Mouse (Mus musculus) bone marrow macrophage, adult 2 months (primary cell): ENCODE data around the gene Vangl1. TPM values are rescaled to one million over a fixed set of nuclear protein-coding genes. Genes with fewer than 3 reads are reported as not detected.

Experiments used
- H3K27ac ChIP-seq: 2 replicates; pipeline ENCODE4 v1.5.1; 2012; ENCODE audit warnings: low read depth, low read length; ENCODE audit not compliant: insufficient read depth
- H3K4me1 ChIP-seq: 2 replicates; pipeline ENCODE4 v1.6.1; 2012; ENCODE audit warnings: low read length; ENCODE audit not compliant: control insufficient read depth, insufficient read depth
- H3K4me3 ChIP-seq: 2 replicates; pipeline ENCODE4 v1.5.1; 2012; ENCODE audit warnings: mild to moderate bottlenecking, low read length, moderate library complexity; ENCODE audit not compliant: insufficient read depth
- CTCF ChIP-seq: IDR thresholded peaks from 2 replicates; pipeline ENCODE4 v1.5.1; 2012; ENCODE audit warnings: low read depth, mild to moderate bottlenecking, low read length, moderate library complexity
- POLR2A ChIP-seq: IDR thresholded peaks from 2 replicates; pipeline ENCODE4 v1.6.1; 2012; ENCODE audit warnings: mild to moderate bottlenecking, low read depth, low read length, borderline replicate concordance
- polyA plus RNA-seq: library from polyadenylated mRNA; stranded (reverse); fragments of >200 nt; gene quantifications from 2 replicates; pipeline ENCODE4 v1.2.4, GENCODE M21; 2012; ENCODE audit not compliant: missing spikeins, insufficient read depth, insufficient read length

Vangl1 gene
- polyA plus RNA-seq, result 0.42 TPM in 1 of 2 replicates, not detected in the other

GRCm38 (mm10) chr3:102203781-102204721 is at the start of gene Vangl1:
Vangl1 (minus strand) TSS chr3:102204693.
- no peak within 1 kb of the TSS for H3K4me3 ChIP-seq
- no peak within 1 kb of the TSS for H3K27ac ChIP-seq
- H3K4me1 ChIP-seq, result no peaks in the 10 kb centered on the region
- TF ChIP-seq CTCF, result no peak
- no peak for TF ChIP-seq POLR2A

GRCm38 (mm10) chr3:102253554-102253953 is 49.1 kb upstream of the Vangl1 start:
- Histone ChIP-seq H3K27ac (no peak overlapping the region), H3K4me1 (no peaks in the 10 kb centered on the region), H3K4me3 (no peak overlapping the region)
- TF ChIP-seq CTCF (no peak), POLR2A (no peak)

- TF ChIP-seq POLR2A (no peak), CTCF (no peak)
- Histone ChIP-seq H3K27ac (no peak overlapping the region), H3K4me1 (no peaks in the 10 kb centered on the region), H3K4me3 (no peak overlapping the region)
Measured at GRCm38 (mm10) chr3:102252927-102253326, 48.4 kb upstream of the Vangl1 start.

DNA sequence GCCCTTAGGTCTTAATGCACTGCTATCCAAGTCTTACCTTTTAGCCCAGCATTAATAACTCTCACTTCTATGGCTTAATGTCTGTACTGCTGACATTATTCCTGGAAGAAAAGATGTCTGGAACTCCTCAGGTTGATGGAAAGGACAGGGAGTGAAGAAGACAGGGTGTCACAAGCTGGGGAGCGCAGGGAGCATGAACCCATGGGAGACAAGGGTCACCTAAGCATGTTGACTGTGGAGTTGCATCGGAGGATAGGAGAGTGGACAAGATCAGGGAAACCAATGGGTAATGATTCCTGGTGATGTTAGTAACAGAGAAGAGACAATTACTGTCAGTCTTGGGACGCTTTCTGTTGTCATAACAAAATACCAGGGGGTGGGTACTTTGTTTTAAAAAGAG is 46.4 kb upstream of the Vangl1 start:
- no peaks in the 10 kb centered on the region for H3K4me1 ChIP-seq
- TF ChIP-seq POLR2A, result no peak
- no peak for TF ChIP-seq CTCF
- no peak overlapping the region for H3K4me3 ChIP-seq
- H3K27ac ChIP-seq, result no peak overlapping the region

DNA sequence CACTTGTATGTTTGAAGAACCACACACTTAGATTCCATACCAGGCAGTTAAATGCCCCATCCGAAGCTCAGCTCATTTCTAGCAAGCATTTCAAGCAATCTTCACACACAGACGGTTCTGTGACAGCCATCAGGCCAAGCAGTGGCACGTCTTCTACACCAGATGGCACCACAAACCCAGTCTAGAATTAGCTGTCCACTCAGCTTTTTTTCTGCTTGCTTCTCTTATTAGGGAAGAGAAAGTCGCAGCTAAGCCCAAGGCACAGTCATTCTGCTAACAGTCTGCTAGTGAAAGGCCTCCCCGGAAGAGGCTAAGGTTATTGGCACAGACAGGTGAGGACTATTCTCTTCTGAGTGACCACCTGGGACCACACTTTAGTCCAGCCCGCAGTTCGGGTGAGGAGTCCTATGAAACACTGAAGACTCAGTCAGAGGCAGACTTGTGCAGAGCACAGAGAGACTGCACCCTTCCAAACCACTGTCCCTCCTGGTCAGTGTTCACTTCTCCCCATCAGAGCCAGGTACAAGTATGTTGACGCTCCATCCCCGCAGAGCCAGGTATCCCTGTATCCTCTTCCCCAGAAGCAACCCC is 45.0 kb upstream of the Vangl1 start:
- Histone ChIP-seq H3K4me1 (no peaks in the 10 kb centered on the region), H3K4me3 (no peak overlapping the region), H3K27ac (no peak overlapping the region)
- TF ChIP-seq POLR2A (no peak), CTCF (no peak)

- no peak overlapping the region for H3K4me3 ChIP-seq
- H3K27ac ChIP-seq, result no peak overlapping the region
- no peak for TF ChIP-seq CTCF
- TF ChIP-seq POLR2A, result no peak
- H3K4me1 ChIP-seq, result no peaks in the 10 kb centered on the region
Measured at GRCm38 (mm10) chr3:102244601-102245000, 40.1 kb upstream of the Vangl1 start.

DNA sequence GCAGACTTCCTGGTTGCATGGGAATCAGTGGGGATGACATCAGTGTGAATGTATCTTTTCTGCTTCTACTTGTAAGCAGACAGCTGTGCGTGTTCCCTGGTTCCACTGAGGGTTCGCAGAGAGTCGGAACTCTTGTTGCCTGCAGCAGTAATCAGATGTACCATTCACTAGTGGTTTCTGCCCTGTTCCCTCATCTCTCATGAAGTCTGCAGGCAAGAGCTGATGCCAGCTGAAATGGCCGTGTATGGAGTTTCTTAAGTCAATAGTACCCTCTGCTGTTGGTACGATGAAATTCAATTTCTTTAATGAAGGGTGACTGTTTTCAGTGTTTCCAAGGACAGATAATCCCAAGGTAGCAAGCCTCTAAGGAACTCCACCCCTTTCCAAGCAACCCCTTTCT is 38.4 kb upstream of the Vangl1 start:
- Histone ChIP-seq H3K4me3 (no peak overlapping the region), H3K27ac (no peak overlapping the region), H3K4me1 (no peaks in the 10 kb centered on the region)
- TF ChIP-seq POLR2A, result no peak
- no peak for TF ChIP-seq CTCF

GRCm38 (mm10) chr3:102231418-102232134 is 27.1 kb upstream of the Vangl1 start:
- H3K27ac ChIP-seq, result no peak overlapping the region
- TF ChIP-seq CTCF, result no peak
- no peak for TF ChIP-seq POLR2A
- H3K4me1 ChIP-seq, result no peaks in the 10 kb centered on the region
- no peak overlapping the region for H3K4me3 ChIP-seq

GRCm38 (mm10) chr3:102222756-102223155 is 18.3 kb upstream of the Vangl1 start:
- no peak overlapping the region for H3K27ac ChIP-seq
- no peak overlapping the region for H3K4me3 ChIP-seq
- TF ChIP-seq POLR2A (no peak), CTCF (no peak)
- no peaks in the 10 kb centered on the region for H3K4me1 ChIP-seq

GRCm38 (mm10) chr3:102218301-102218700 is 13.8 kb upstream of the Vangl1 start:
- no peak overlapping the region for H3K4me3 ChIP-seq
- H3K27ac ChIP-seq, result no peak overlapping the region
- no peak for TF ChIP-seq CTCF
- TF ChIP-seq POLR2A, result no peak
- no peaks in the 10 kb centered on the region for H3K4me1 ChIP-seq
